Mouse (Mus musculus): Measurements from ENCODE around the gene Sdhb.

Sdhb gene

GRCm38 (mm10) chr4:140960781-140961466 lies at the start of gene Sdhb:
Gene Sdhb (plus strand): TSS chr4:140961203.
- DNase-seq: peak; percentile 98

- no peak for DNase-seq
These were observed 49.6 kb upstream of the Sdhb start for GRCm38 (mm10) chr4:140911416-140911815.

- no peak for DNase-seq
These were observed 48.7 kb upstream of the Sdhb start for GRCm38 (mm10) chr4:140912271-140912833.

- no peak for DNase-seq
These were observed 47.4 kb upstream of the Sdhb start for GRCm38 (mm10) chr4:140913565-140913964.

GRCm38 (mm10) chr4:140914731-140915131 lies 46.3 kb upstream of the Sdhb start:
- no peak for DNase-seq

- DNase-seq: no peak
These were observed 45.8 kb upstream of the Sdhb start for GRCm38 (mm10) chr4:140915235-140915634.

- DNase-seq: no peak
These were observed 44.7 kb upstream of the Sdhb start for GRCm38 (mm10) chr4:140916296-140916695.

GRCm38 (mm10) chr4:140917451-140917850 lies 43.6 kb upstream of the Sdhb start:
- no peak for DNase-seq

GRCm38 (mm10) chr4:140919974-140920836 lies 40.8 kb upstream of the Sdhb start:
- DNase-seq: no peak

GRCm38 (mm10) chr4:140922508-140922907 lies 38.5 kb upstream of the Sdhb start:
- DNase-seq: no peak

GRCm38 (mm10) chr4:140925648-140926047 lies 35.4 kb upstream of the Sdhb start:
- DNase-seq: no peak

GRCm38 (mm10) chr4:140928349-140928748 lies 32.7 kb upstream of the Sdhb start:
- no peak for DNase-seq

GRCm38 (mm10) chr4:140929745-140930144 lies 31.3 kb upstream of the Sdhb start:
- no peak for DNase-seq

- no peak for DNase-seq
These were observed 30.0 kb upstream of the Sdhb start for GRCm38 (mm10) chr4:140930900-140931470.

- no peak for DNase-seq
These were observed 25.4 kb upstream of the Sdhb start for GRCm38 (mm10) chr4:140935643-140936042.

GRCm38 (mm10) chr4:140944356-140944755 lies 16.6 kb upstream of the Sdhb start:
- no peak for DNase-seq

GRCm38 (mm10) chr4:140944961-140945442 lies 16.0 kb upstream of the Sdhb start:
- DNase-seq: no peak

GRCm38 (mm10) chr4:140945571-140945970 lies 15.4 kb upstream of the Sdhb start:
- no peak for DNase-seq

GRCm38 (mm10) chr4:140946048-140946447 lies 15.0 kb upstream of the Sdhb start:
- DNase-seq: no peak

GRCm38 (mm10) chr4:140946580-140947205 lies 14.3 kb upstream of the Sdhb start:
- no peak for DNase-seq

GRCm38 (mm10) chr4:140947487-140948440 lies 13.2 kb upstream of the Sdhb start:
- DNase-seq: no peak

- no peak for DNase-seq
These were observed 12.5 kb upstream of the Sdhb start for GRCm38 (mm10) chr4:140948481-140948880.

All from lung, postnatal 10 days (tissue).